11 mouse cellular contexts compared by ENCODE assay signal in genomic region chr6:99217155-99217554, GRCm38 (mm10).
"Had no signal": no experiment of that assay in that cellular context is flagged by ENCODE, and none has a peak within 500 bp of the region (broad histone marks: within the 10 kb centered on the region; RNA-seq: fewer than 3 reads in every experiment).

No protein-coding gene starts in this region.

- H3K4me1 ChIP-seq: limb, embryonic 13.5 days had no signal

- H3K36me3 ChIP-seq: intestine, embryonic 15.5 days; limb, embryonic 13.5 days; neural tube, embryonic 13.5 days had no signal

- H3K4me3 ChIP-seq: intestine, embryonic 15.5 days; limb, embryonic 13.5 days; neural tube, embryonic 13.5 days had no signal

- H3K9me3 ChIP-seq: intestine, embryonic 15.5 days; limb, embryonic 13.5 days; neural tube, embryonic 13.5 days had no signal

- H3K9ac ChIP-seq: intestine, embryonic 15.5 days; limb, embryonic 13.5 days; liver, embryonic 14.5 days; neural tube, embryonic 13.5 days had no signal

- H3K4me2 ChIP-seq: intestine, embryonic 15.5 days; limb, embryonic 13.5 days; neural tube, embryonic 13.5 days had no signal

- H3K27me3 ChIP-seq: intestine, embryonic 15.5 days; limb, embryonic 13.5 days; neural tube, embryonic 13.5 days had no signal

- H3K27ac ChIP-seq: intestine, embryonic 15.5 days; limb, embryonic 13.5 days; liver, embryonic 14.5 days; neural tube, embryonic 13.5 days; stomach, postnatal 0 days had no signal

- DNase-seq: kidney, adult 2 months; kidney, postnatal 14 days; left cerebral cortex, postnatal 4 days; lung, adult 18-20 months; right cerebral cortex, adult 18-20 months; right cerebral cortex, postnatal 25 days had no signal
